Mouse (Mus musculus) liver, adult 2 months (tissue): ENCODE results near the gene Iba57.

Experiments used
- CTCF ChIP-seq: fragments of 200-500 bp; IDR thresholded peaks from 2 replicates; pipeline ENCODE4 v1.5.1; 2011; ENCODE audit warnings: low read depth, low read length, control low read depth
- POLR2A ChIP-seq: fragments of 200-500 bp; IDR thresholded peaks from 2 replicates; pipeline ENCODE4 v1.6.1; 2011; ENCODE audit warnings: low read length, control low read depth; ENCODE audit not compliant: insufficient read depth; ENCODE audit errors: extremely low read depth

DNA sequence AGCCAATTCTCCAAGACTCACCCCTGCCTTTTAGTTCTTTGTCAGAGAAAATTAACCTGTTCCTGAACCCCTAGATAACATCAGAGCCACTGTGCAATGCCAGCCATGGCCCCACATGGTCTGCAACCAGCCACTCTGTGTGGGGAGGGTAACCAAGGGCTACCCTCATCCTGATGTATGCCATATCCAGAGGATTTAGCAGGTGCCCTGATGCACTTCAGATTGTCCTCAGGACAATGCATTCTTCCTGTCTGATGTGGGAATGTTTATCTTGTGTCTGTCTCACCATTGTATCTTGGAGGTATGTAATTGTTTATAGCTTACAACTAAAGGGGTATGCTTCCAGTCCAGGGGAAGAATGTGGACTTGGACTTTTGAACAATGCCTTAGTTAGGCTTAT lies 32.7 kb upstream of the Iba57 start:
- TF ChIP-seq POLR2A: no peak
- no peak for TF ChIP-seq CTCF
